Mouse (Mus musculus) heart, adult 2 months (tissue): ENCODE data around the gene Trim65. TPM values are rescaled to one million over a fixed set of nuclear protein-coding genes. Genes with fewer than 3 reads are reported as not detected.

Source experiments
- DNase-seq, 2 experiments: peaks; one replicate each; pipeline ENCODE4 v3.0.0; 2021
- H3K27ac ChIP-seq: fragments of 200-600 bp; 2 replicates; pipeline ENCODE4 v1.8.1; 2022
- H3K27me3 ChIP-seq: fragments of 200-500 bp; 2 replicates; pipeline ENCODE4 v1.6.1; 2012; ENCODE audit warnings: mild to moderate bottlenecking, low read length, inconsistent platforms, mixed read lengths; ENCODE audit not compliant: control insufficient read depth, insufficient read depth
- H3K36me3 ChIP-seq: fragments of 200-500 bp; 2 replicates; pipeline ENCODE4 v1.6.1; 2012; ENCODE audit warnings: low read length, inconsistent platforms; ENCODE audit not compliant: control insufficient read depth, insufficient read depth
- H3K4me1 ChIP-seq: fragments of 200-500 bp; 2 replicates; pipeline ENCODE4 v1.6.1; 2011; ENCODE audit warnings: low read length; ENCODE audit not compliant: control insufficient read depth, insufficient read depth
- H3K4me3 ChIP-seq: fragments of 200-600 bp; 2 replicates; pipeline ENCODE4 v1.8.1; 2022
- H3K79me2 ChIP-seq: fragments of 200-500 bp; replicated peaks from 2 replicates; pipeline ENCODE4 v1.6.1; 2012; ENCODE audit warnings: mild to moderate bottlenecking, inconsistent platforms, low read length, moderate library complexity, mixed read lengths; ENCODE audit not compliant: control insufficient read depth, insufficient read depth
- H3K9ac ChIP-seq: fragments of 200-500 bp; 2 replicates; pipeline ENCODE4 v1.6.1; 2012; ENCODE audit warnings: low read depth, mild to moderate bottlenecking, control low read depth, inconsistent platforms, low read length, mixed read lengths
- CTCF ChIP-seq: fragments of 200-600 bp; IDR thresholded peaks from 2 replicates; pipeline ENCODE4 v1.8.1; 2022; ENCODE audit warnings: antibody characterized with exemption, mild to moderate bottlenecking, moderate library complexity
- EP300 ChIP-seq: fragments of 200-500 bp; IDR thresholded peaks from 2 replicates; pipeline ENCODE4 v1.6.1; 2011; ENCODE audit warnings: low read depth, low read length, control low read depth; ENCODE audit not compliant: insufficient read depth
- POLR2A ChIP-seq: fragments of 200-500 bp; IDR thresholded peaks from 2 replicates; pipeline ENCODE4 v1.6.1; 2011; ENCODE audit warnings: mild to moderate bottlenecking, low read depth, low read length, control low read depth; ENCODE audit not compliant: insufficient read depth
- WGBS: fragments of 180-500 bp; shearing (Covaris S2); methylation state at CpG from one replicate; pipeline ENCODE4 v1.1.7; 2018; 5-methylcytosine and 5-hydroxymethylcytosine counted together
- intact Hi-C: fragments of 180-260 bp; cut with DNase I; formaldehyde crosslinking; loops from one replicate; pipeline ENCODE4 v1.15.1; 2025
- polyA plus RNA-seq: library from polyadenylated mRNA; depleted of rRNA; stranded (reverse); fragments of >200 nt; gene quantifications from 2 replicates; pipeline ENCODE4 v1.2.3, GENCODE M21; 2012
- total RNA-seq, 2 experiments: library from RNA; stranded (reverse); gene quantifications; 2 replicates each; pipeline ENCODE4 v1.2.3; 2021

Gene Trim65
- total and polyA plus RNA-seq, 3 experiments: 6.1 to 8.8 (median 8.6) TPM

DNA sequence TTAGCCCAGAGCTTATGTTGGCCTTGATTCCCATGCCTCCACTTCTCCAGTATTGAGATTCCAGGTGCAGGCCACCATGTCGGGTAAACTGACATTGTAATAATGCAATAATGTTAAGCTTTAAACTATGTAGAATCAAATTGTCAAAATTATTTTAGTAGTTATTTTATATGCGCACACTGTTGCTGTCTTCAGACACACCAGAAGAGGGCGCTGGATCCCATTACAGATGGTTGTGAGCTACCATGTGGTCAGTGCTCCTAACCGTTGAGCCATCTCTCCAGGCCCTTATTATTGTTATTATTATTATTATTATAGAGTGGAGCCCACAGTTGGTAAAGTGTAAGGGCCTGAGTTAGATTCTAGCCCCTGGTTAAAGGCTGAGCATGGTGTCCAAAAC is 19.9 kb downstream of the Trim65 start:
- DNase-seq: no peak
- no peaks in the 10 kb centered on the region; the same call in 1 of the 2 replicates for H3K79me2 ChIP-seq
- H3K9ac ChIP-seq: no peak overlapping the region
- TF ChIP-seq CTCF (peak; percentile 54), EP300 (no peak)
- WGBS: 80% methylated on average over 4 of the region's 4 CpGs
- intact Hi-C loops: loop anchor here (2.0 kb wide), 1 partner anchor 16 kb away; no protein-coding TSS in a partner anchor
- peak overlapping the region; percentile 98 for H3K27ac ChIP-seq
- H3K27me3 ChIP-seq: no peaks in the 10 kb centered on the region
- no peaks in the 10 kb centered on the region; the same call in 1 of the 2 replicates for H3K36me3 ChIP-seq
- H3K4me3 ChIP-seq: peak overlapping the region; percentile 65; the same call in 1 of the 2 replicates
- H3K4me1 ChIP-seq: peaks cover 11% of the 10 kb centered on the region

DNA sequence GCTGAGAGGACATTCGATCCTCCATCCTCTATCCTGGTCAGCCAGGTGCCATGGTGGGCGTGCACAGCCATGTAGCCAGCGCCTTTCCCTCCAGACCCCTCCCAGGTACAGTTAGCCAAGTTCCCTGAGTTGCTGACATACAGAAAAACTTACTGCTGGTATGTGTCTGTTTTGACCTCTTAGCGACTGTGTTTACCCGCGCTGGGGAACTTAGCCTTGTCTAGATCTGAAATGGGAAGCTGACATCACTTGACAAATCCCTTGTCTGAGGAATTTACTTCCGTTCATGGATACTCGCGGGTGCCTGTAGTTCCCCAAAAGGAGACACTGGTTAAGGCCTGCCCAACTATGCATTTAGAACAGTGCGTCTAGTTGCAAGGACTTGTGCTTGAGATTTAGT is 20.4 kb downstream of the Trim65 start:
- Histone ChIP-seq H3K4me3 (peak overlapping the region; percentile 65), H3K27ac (peak overlapping the region; percentile 98), H3K79me2 (no peaks in the 10 kb centered on the region; the same call in 1 of the 2 replicates), H3K27me3 (no peaks in the 10 kb centered on the region), H3K4me1 (peaks cover 11% of the 10 kb centered on the region), H3K36me3 (no peaks in the 10 kb centered on the region; the same call in 1 of the 2 replicates), H3K9ac (peak overlapping the region; percentile 96)
- WGBS: 7% methylated on average over 10 of the region's 10 CpGs
- no peak for DNase-seq
- TF ChIP-seq POLR2A: no peak
- TF ChIP-seq EP300: no peak
- TF ChIP-seq CTCF: no peak
- intact Hi-C loops: loop anchor here (2.0 kb wide), 1 partner anchor 16 kb away; no protein-coding TSS in a partner anchor

DNA sequence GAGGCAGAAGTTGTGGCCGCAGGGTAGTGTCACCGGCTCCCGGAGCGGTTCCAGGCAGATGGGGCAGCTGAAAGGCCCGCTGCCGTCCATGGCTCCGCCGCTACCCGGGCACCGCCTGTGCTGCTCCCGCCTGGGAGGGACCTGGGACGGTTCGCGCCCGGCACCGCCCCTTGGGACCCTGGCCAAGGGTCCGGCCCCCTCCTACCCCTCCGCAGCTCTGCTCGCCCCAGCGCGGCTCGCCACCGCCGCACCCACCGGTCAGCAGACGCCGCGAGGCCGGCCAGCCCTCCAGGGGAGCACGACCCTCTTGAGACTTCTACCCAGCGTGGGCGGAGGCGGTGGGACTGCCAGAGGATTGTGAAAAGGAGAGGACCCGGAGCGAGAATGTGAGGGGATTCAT is 20.8 kb downstream of the Trim65 start:
- H3K9ac ChIP-seq: peak overlapping the region; percentile 96
- H3K27me3 ChIP-seq: no peaks in the 10 kb centered on the region
- H3K36me3 ChIP-seq: no peaks in the 10 kb centered on the region; the same call in 1 of the 2 replicates
- TF ChIP-seq CTCF (no peak), EP300 (no peak), POLR2A (peak; percentile 85)
- H3K27ac ChIP-seq: peak overlapping the region; percentile 98
- DNase-seq: peak; percentile 93 to 95
- peaks cover 11% of the 10 kb centered on the region for H3K4me1 ChIP-seq
- H3K79me2 ChIP-seq: no peaks in the 10 kb centered on the region; the same call in 1 of the 2 replicates
- intact Hi-C loops: loop anchor here (2.0 kb wide), 1 partner anchor 15 kb away; no protein-coding TSS in a partner anchor
- WGBS: under 1% methylated on average over 35 of the region's 35 CpGs
- peak overlapping the region; percentile 65 for H3K4me3 ChIP-seq

DNA sequence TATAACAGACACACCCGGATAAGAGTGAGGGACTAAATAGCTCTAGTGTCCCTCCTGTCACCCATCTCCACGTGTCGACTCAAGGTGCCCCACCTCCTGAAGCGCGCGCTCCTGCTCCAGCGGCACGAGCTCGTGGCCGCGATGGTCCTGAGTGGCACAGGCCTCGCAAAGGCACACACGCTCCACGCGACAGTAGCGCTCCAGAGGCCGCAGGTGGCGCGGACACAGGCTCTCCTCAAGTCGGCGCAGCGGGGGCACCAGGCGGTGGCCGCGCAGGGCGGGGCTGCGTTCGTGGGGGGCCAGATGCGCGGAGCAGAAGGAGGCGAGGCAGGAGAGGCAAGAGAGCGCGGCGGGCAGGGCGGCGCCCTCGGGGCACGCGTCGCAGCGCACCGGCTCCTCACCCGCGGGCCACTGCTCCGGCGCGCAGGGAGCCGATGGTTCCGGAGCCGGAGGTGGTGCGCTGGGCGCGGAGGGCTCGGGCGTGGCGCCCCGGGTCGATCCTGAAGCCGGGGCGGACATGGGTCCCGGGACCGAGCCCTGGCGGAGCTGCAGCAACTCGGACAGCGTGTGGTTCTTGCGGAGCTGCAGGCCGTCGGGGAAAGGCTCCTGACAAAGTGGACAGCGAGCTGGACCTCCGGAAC is 21.4 kb downstream of the Trim65 start:
- TF ChIP-seq POLR2A: no peak
- TF ChIP-seq CTCF: peak; percentile 34; the same call in 1 of the 2 replicates
- no peak for TF ChIP-seq EP300
- peak overlapping the region; percentile 65 for H3K4me3 ChIP-seq
- peaks cover 3% of the 10 kb centered on the region for H3K36me3 ChIP-seq
- WGBS: under 1% methylated on average over 67 of the region's 70 CpGs
- no peaks in the 10 kb centered on the region; the same call in 1 of the 2 replicates for H3K79me2 ChIP-seq
- H3K27me3 ChIP-seq: no peaks in the 10 kb centered on the region
- H3K27ac ChIP-seq: peak overlapping the region; percentile 98
- intact Hi-C loops: loop anchor here (1.0 to 2.0 kb wide), 2 partner anchors 15 to 22 kb away; no protein-coding TSS in a partner anchor
- H3K4me1 ChIP-seq: peaks cover 13% of the 10 kb centered on the region
- peak; percentile 72 to 73 for DNase-seq
- H3K9ac ChIP-seq: peak overlapping the region; percentile 96

DNA sequence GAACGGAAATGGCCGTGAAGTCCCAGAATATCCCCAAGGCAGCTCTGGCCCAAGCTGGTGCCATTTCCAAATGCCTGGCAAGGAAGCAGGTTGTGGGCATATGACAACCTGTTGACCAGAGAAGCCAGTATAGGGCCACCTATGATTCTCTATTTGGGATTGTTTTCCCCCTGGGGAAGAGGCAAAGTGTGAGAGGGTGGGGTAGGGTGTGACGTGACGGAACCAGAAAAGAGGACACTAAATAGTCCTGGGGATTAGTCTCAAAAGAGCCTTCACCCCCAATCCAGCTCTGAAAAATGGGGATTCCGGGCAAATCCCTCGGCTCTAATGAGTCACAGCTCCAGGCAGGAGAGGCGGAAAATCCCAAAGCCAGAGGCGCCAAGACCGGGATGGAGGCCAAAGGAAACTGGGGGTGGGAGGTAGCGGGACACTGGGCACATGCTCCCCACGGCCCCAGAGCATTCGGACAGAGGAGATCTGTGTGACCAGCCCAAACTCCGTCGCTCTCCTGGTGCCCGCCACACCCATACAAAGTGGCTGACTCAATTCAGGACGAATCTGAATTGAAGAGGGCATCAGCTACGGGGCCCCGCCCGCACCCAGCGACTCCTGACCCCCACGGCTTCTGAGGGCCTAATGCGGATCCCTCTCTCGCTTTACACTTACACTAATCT is 22.3 kb downstream of the Trim65 start:
- peak; percentile 88 to 90 for DNase-seq
- H3K4me3 ChIP-seq: peak overlapping the region; percentile 65
- WGBS: 9% methylated on average over 23 of the region's 23 CpGs
- H3K36me3 ChIP-seq: peaks cover 4% of the 10 kb centered on the region
- peak; percentile 71; the same call in 1 of the 2 replicates for TF ChIP-seq EP300
- peak; percentile 84 for TF ChIP-seq POLR2A
- TF ChIP-seq CTCF: no peak
- peak overlapping the region; percentile 96 for H3K9ac ChIP-seq
- no peaks in the 10 kb centered on the region; the same call in 1 of the 2 replicates for H3K79me2 ChIP-seq
- intact Hi-C loops: loop anchor here (1.0 kb wide), 2 partner anchors 21 to 22 kb away; no protein-coding TSS in a partner anchor
- peak overlapping the region; percentile 98 for H3K27ac ChIP-seq
- no peaks in the 10 kb centered on the region for H3K27me3 ChIP-seq
- H3K4me1 ChIP-seq: peaks cover 20% of the 10 kb centered on the region
